Mouse (Mus musculus) left cerebral cortex, adult 9 months (tissue): ENCODE results near the gene Mef2b.

Experiments
- DNase-seq, 2 experiments: peaks; one replicate each; pipeline ENCODE4 v3.0.0; 2022; ENCODE audit warnings: low spot score in 2 of 2

Mef2b gene

GRCm38 (mm10) chr8:70139026-70139857 lies at the start of gene Mef2b, which contains the start of the genes Rfxank and Borcs8:
Gene Mef2b, plus strand, starts transcription at chr8:70139711.
Gene Rfxank, minus strand, starts transcription at chr8:70139154.
Gene Borcs8, plus strand, starts transcription at chr8:70139499.
- DNase-seq = peak; percentile 97 to 99

DNA sequence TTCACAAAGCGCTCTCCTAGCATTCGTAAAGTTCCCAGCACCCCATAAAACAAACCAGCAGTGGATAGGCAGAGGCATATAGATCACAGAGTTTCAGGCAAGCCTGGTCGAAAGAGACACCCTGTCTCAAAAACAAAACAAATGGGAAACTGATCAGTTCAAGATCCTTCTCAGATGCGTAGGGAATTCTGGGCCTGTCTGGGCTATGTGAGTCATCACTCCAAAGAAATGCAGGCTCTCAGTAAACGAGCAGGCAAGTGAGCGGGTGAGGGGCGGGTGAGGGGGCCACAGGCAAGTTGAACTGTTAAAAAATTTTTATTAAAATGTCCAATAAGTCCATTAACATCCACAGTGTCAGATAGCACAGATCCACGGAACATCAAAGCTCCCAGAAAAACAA lies 46.7 kb upstream of the Mef2b start:
- DNase-seq = no peak

- peak in 1 of 2 experiments; percentile 77 for DNase-seq
Observed at GRCm38 (mm10) chr8:70099276-70099675, 40.2 kb upstream of the Mef2b start.

GRCm38 (mm10) chr8:70100241-70100640 lies 39.3 kb upstream of the Mef2b start:
- peak in 1 of 2 experiments; percentile 66 for DNase-seq

- no peak for DNase-seq
Observed at GRCm38 (mm10) chr8:70104506-70104905, 35.0 kb upstream of the Mef2b start.

- no peak for DNase-seq
Observed at GRCm38 (mm10) chr8:70104922-70105321, 34.6 kb upstream of the Mef2b start.

- no peak for DNase-seq
Observed at GRCm38 (mm10) chr8:70110451-70110850, 29.1 kb upstream of the Mef2b start.

- DNase-seq = no peak
Observed at GRCm38 (mm10) chr8:70111192-70111795, 28.2 kb upstream of the Mef2b start.

GRCm38 (mm10) chr8:70112401-70113016 lies 27.0 kb upstream of the Mef2b start:
- DNase-seq = no peak

GRCm38 (mm10) chr8:70114488-70114887 lies 25.0 kb upstream of the Mef2b start:
- DNase-seq = no peak

DNA sequence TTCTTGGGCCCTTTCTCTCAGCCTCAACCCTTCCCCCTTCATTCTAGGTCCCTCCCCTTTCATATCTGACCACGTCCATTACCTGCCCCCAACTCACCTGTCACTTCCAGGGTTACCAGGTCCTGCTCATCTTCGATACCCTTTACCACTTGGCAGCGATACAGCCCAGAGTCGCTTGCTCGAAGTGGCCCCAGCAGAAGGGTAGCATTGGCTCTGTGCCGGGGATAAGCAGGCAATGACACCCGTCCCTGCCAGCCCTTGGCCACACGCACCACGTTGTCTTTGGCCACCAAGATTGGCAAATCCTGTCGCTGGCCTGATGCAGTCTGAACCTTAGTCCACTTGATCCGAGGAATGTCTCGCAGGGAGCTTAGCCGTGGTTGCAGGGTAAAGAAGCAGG lies 24.6 kb upstream of the Mef2b start:
- DNase-seq = no peak

DNA sequence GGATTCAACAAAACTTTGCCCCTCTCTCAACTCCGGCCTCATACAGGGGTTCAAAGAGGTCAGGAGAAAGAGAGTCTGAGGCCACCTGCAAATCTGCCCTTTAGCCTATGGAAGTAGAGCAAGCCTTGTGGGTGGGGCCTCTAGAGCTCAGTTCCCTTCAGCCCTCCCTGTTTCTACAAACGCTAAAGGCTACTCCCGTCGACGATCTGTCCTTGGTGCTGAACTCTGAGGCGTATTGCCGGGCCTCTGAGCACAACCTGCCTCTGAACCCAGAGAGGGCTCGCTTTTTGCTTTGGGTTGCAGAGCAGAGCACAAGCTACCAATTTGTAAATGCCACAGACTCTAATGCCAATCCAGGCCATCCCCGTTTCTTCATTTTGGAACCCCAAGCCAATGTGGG lies 21.9 kb upstream of the Mef2b start:
- no peak for DNase-seq

DNA sequence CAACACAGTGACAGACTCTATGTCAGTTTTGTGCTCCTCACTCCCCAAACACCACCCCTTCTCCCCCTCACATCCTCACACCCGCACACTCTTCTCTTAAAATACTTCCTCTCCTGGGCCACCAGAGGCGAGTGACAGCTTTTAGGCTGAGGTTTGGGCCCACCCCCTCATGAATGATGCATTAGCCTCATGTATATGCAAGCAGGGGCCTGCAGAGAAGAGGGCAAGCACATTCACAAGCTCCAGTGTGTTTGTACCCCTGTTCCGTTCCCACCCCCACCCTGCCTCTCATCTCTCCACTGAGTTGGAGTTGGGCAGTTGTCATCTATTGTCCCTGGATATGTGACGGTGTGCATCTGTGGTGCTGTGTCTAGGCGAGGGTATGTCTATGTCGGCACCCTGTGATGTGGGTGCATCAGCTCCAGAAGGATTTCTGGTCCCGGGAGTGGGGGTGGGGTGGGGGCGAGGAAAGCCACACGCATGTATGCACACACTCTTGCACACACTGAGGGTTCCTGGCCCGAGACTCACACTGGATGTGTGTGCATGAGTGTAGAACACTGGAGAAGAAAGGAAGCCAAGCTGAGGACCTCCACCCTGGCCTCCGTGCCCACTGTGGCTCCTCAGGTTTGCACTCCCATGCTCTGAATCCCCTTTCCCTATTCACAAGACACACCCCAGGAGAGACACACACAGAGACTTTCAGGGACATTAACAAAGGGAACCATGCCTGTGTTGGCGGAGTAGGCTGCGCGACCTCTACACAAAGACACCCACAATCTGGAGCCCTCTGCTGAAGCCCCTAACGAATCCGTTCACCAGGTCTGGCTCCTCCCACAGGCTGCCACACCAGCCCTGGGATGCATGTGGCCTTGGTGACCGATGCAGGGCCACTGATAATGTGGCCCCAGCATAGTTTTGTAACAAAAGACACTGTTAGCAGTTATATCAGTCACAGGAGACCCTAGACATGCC lies 20.5 kb upstream of the Mef2b start:
- peak; percentile 77 to 80 for DNase-seq

DNA sequence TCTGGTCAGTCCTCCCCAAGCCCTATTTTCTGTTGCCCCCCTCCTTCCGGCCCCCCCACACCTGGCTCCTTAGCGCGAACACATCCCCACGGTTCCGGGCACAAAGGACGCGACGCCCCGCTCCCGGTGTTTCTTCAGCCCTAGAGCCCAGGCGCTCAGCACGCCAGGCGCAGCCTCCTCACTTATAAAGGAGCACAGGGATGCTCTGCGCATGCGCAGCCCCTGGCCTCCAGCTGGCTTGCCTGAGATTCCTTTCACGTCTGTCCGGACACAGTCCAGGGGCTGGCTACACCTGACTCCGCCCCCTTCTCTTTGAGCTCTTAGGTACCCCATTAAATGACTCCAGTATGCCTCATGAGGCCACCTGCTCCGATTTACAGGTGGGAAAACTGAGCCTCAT lies 18.8 kb upstream of the Mef2b start, which contains the start of gene Ncan:
Ncan (minus strand) TSS at position 207 of the 400 bp plus-strand sequence.
- peak in 1 of 2 experiments; percentile 91 for DNase-seq

- no peak for DNase-seq
Observed at GRCm38 (mm10) chr8:70122863-70123262, 16.6 kb upstream of the Mef2b start.

- DNase-seq = no peak
Observed at GRCm38 (mm10) chr8:70124992-70125391, 14.5 kb upstream of the Mef2b start.

DNA sequence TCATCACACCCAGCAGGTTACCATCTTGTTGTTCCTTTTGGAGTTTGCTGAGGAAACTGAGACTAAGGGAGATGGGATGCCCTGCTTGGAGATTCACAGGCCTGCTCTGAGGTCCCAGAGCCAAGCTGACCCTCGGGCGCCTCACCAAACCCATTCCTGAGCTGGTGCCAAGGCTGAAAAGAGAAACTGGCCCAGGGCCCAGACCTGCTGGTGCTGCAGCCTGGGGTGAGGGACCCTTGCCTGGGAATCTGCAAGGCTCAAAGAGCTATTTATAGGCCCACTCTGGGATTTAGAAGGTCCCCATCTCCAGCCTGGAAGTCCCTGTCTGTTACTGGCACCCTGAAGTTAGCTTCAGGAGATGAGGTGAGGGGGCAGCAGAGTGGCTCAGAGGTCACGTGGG lies 11.1 kb upstream of the Mef2b start:
- peak in 1 of 2 experiments; percentile 58 for DNase-seq

GRCm38 (mm10) chr8:70129309-70129952 lies 10.1 kb upstream of the Mef2b start:
- peak; percentile 75 to 82 for DNase-seq

DNA sequence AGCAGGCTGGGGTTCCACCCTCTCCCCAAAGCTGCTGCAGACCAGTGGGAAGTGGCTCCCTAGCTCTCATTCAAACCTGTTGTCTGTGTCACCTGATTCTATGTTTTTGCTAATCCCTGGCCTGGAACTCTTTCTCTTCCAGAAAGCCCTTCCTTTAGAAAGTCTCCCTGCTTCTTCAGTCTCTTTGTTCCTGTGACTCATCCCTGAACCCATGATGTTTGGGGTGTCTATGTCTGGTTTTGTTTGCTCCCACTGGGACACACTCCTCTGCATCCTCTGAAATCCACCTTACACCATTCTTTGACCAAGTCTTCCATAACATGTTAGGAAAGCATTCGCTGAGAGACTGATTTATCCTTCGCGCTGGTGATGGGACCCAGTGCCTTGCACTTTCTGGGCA lies 9.4 kb upstream of the Mef2b start:
- DNase-seq = no peak

GRCm38 (mm10) chr8:70131166-70131883 lies 8.2 kb upstream of the Mef2b start, which contains the start of gene Nr2c2ap:
Gene Nr2c2ap, plus strand, starts transcription at chr8:70131333.
- peak; percentile 39 to 77 for DNase-seq
